Mouse (Mus musculus) embryonic facial prominence, embryonic 12.5 days (tissue): Measurements from ENCODE around the gene Ormdl2. TPM values are rescaled to one million over a fixed set of nuclear protein-coding genes. Genes with fewer than 3 reads are reported as not detected.

Experiments used
- ATAC-seq: fragments of 200-750 bp; cut with Nextera tagmentation; 2 replicates; pipeline ENCODE4 v1.8.0; 2017; ENCODE audit not compliant: insufficient number of reproducible peaks, insufficient read depth, low FRiP score, low TSS enrichment
- H3K27ac ChIP-seq: fragments of 300-500 bp; sonication (generic); 2 replicates; pipeline ENCODE4 v1.5.1; 2016; ENCODE audit warnings: mild to moderate bottlenecking
- H3K27me3 ChIP-seq: fragments of 300-500 bp; sonication (generic); 2 replicates; pipeline ENCODE4 v1.6.1; 2016; ENCODE audit warnings: mild to moderate bottlenecking, moderate library complexity
- H3K36me3 ChIP-seq: fragments of 300-500 bp; sonication (generic); 2 replicates; pipeline ENCODE4 v1.6.1; 2016; ENCODE audit warnings: mild to moderate bottlenecking
- H3K4me1 ChIP-seq: fragments of 300-500 bp; sonication (generic); 2 replicates; pipeline ENCODE4 v1.6.1; 2016
- H3K4me2 ChIP-seq: fragments of 300-500 bp; sonication (generic); replicated peaks from 2 replicates; pipeline ENCODE4 v1.6.1; 2016; ENCODE audit warnings: mild to moderate bottlenecking, moderate library complexity
- H3K4me3 ChIP-seq: fragments of 300-500 bp; sonication (generic); 2 replicates; pipeline ENCODE4 v1.5.1; 2016; ENCODE audit warnings: mild to moderate bottlenecking
- H3K9ac ChIP-seq: fragments of 300-500 bp; sonication (generic); 2 replicates; pipeline ENCODE4 v1.6.1; 2016; ENCODE audit warnings: mild to moderate bottlenecking, moderate library complexity
- H3K9me3 ChIP-seq: fragments of 300-500 bp; sonication (generic); 2 replicates; pipeline ENCODE4 v1.6.1; 2016; ENCODE audit warnings: mild to moderate bottlenecking, moderate library complexity
- WGBS: fragments of 180-500 bp; shearing (Covaris S2); methylation state at CpG from one replicate; pipeline ENCODE4 v1.1.7; 2016; 5-methylcytosine and 5-hydroxymethylcytosine counted together
- polyA plus RNA-seq: library from polyadenylated mRNA; unstranded; fragments of >200 nt; fragmentation: Nextera tagmentation; extraction: Ambion mirVana; gene quantifications from 2 replicates; pipeline ENCODE4 v1.2.1, GENCODE M21; 2016

Gene Ormdl2
- polyA plus RNA-seq, 1 experiment from 2014 or later = 31.5 TPM

- Histone ChIP-seq H3K9me3 (no peaks in the 10 kb centered on the region), H3K4me2 (no peak overlapping the region), H3K9ac (no peak overlapping the region), H3K27ac (no peak overlapping the region), H3K27me3 (no peaks in the 10 kb centered on the region), H3K36me3 (no peaks in the 10 kb centered on the region), H3K4me1 (no peaks in the 10 kb centered on the region), H3K4me3 (no peak overlapping the region)
- ATAC-seq = no peak
- WGBS = 24% methylated on average over 5 of the region's 5 CpGs
These were observed 47.8 kb downstream of the Ormdl2 start for GRCm38 (mm10) chr10:128773685-128774084.

- no peaks in the 10 kb centered on the region for H3K27me3 ChIP-seq
- no peak overlapping the region for H3K9ac ChIP-seq
- 72% methylated on average over 2 of the region's 2 CpGs for WGBS
- no peaks in the 10 kb centered on the region for H3K36me3 ChIP-seq
- no peaks in the 10 kb centered on the region for H3K9me3 ChIP-seq
- H3K4me1 ChIP-seq = no peaks in the 10 kb centered on the region
- H3K4me2 ChIP-seq = no peak overlapping the region
- H3K27ac ChIP-seq = no peak overlapping the region
- no peak for ATAC-seq
- H3K4me3 ChIP-seq = no peak overlapping the region
These were observed 48.5 kb downstream of the Ormdl2 start for GRCm38 (mm10) chr10:128772895-128773294.

Other genes starting within 250 kb of the Ormdl2 start
- gene Erbb3, start 232.0 kb downstream of the Ormdl2 start, polyA plus RNA-seq = 20.9 TPM in 2 replicates
- 668 and 696 TPM in 2 replicates for gene Rps26, start 194.9 kb downstream of the Ormdl2 start, polyA plus RNA-seq
- gene Ikzf4, start 175.7 kb downstream of the Ormdl2 start, polyA plus RNA-seq = 5.5 and 6.6 TPM in 2 replicates
- gene Suox, start 147.6 kb downstream of the Ormdl2 start, polyA plus RNA-seq = 18.5 and 19.5 TPM in 2 replicates
- 80.0 and 85.6 TPM in 2 replicates for gene Rab5b, start 125.4 kb downstream of the Ormdl2 start, polyA plus RNA-seq
- gene Pmel, start 117.5 kb downstream of the Ormdl2 start, polyA plus RNA-seq = 26.3 and 48.0 TPM in 2 replicates
- gene Cdk2, start 116.6 kb downstream of the Ormdl2 start, polyA plus RNA-seq = 134 and 143 TPM in 2 replicates
- gene Dgka, start 76.8 kb downstream of the Ormdl2 start, polyA plus RNA-seq = 9.3 and 10.4 TPM in 2 replicates
- 48.9 and 53.1 TPM in 2 replicates for gene Pym1, start 73.8 kb downstream of the Ormdl2 start, polyA plus RNA-seq
- 0.42 and 0.93 TPM in 2 replicates for gene Mmp19, start 30.7 kb downstream of the Ormdl2 start, polyA plus RNA-seq
- 55.6 and 60.5 TPM in 2 replicates for gene Dnajc14, start 17.6 kb downstream of the Ormdl2 start, polyA plus RNA-seq
- 24.8 and 25.7 TPM in 2 replicates for gene Tmem198b, start 17.3 kb downstream of the Ormdl2 start, polyA plus RNA-seq
- 227 and 230 TPM in 2 replicates for gene Sarnp, start 4.3 kb downstream of the Ormdl2 start, polyA plus RNA-seq
- 10.8 and 11.9 TPM in 2 replicates for gene Gdf11, start 70.1 kb upstream of the Ormdl2 start, polyA plus RNA-seq
- 459 and 465 TPM in 2 replicates for gene Cd63, start 79.3 kb upstream of the Ormdl2 start, polyA plus RNA-seq
- gene Rdh5, start 101.2 kb upstream of the Ormdl2 start, polyA plus RNA-seq = 14.2 and 14.7 TPM in 2 replicates
- 210 and 215 TPM in 2 replicates for gene Bloc1s1, start 102.4 kb upstream of the Ormdl2 start, polyA plus RNA-seq
- 5.2 TPM in 2 replicates for gene Itga7, start 112.2 kb upstream of the Ormdl2 start, polyA plus RNA-seq
- gene Mettl7b, start 139.3 kb upstream of the Ormdl2 start, polyA plus RNA-seq = 0.13 TPM in 1 of 2 replicates, not detected in the other
- not detected in 2 replicates for gene Olfr9, start 167.8 kb upstream of the Ormdl2 start, polyA plus RNA-seq
- gene Olfr763, start 189.1 kb upstream of the Ormdl2 start, polyA plus RNA-seq = not detected in 2 replicates
- not detected in 2 replicates for gene Olfr764-ps1, start 218.3 kb upstream of the Ormdl2 start, polyA plus RNA-seq
- not detected in 2 replicates for gene Olfr765, start 228.4 kb upstream of the Ormdl2 start, polyA plus RNA-seq
- not detected in 2 replicates for gene Olfr766-ps1, start 247.3 kb upstream of the Ormdl2 start, polyA plus RNA-seq